Mouse (Mus musculus) hindbrain, embryonic 15.5 days (tissue): Measurements from ENCODE around the gene Adam11. TPM values are rescaled to one million over a fixed set of nuclear protein-coding genes. Genes with fewer than 3 reads are reported as not detected.

Experiments used
- ATAC-seq: fragments of 200-750 bp; cut with Nextera tagmentation; 2 replicates; pipeline ENCODE4 v1.8.0; 2017; ENCODE audit warnings: low read depth, moderate number of reproducible peaks, moderate TSS enrichment; ENCODE audit not compliant: low FRiP score
- H3K27ac ChIP-seq: fragments of 300-500 bp; sonication (generic); replicated peaks from 2 replicates; pipeline ENCODE4 v1.5.1; 2015; ENCODE audit warnings: mild to moderate bottlenecking, inconsistent platforms
- H3K27me3 ChIP-seq: fragments of 300-500 bp; sonication (generic); 2 replicates; pipeline ENCODE4 v1.6.1; 2015; ENCODE audit warnings: control low read depth, inconsistent platforms
- H3K36me3 ChIP-seq: fragments of 300-500 bp; sonication (generic); 2 replicates; pipeline ENCODE4 v1.6.1; 2015; ENCODE audit warnings: control low read depth, inconsistent platforms
- H3K4me1 ChIP-seq: fragments of 300-500 bp; sonication (generic); replicated peaks from 2 replicates; pipeline ENCODE4 v1.6.1; 2015; ENCODE audit warnings: control low read depth, inconsistent platforms
- H3K4me2 ChIP-seq: fragments of 300-500 bp; sonication (generic); 2 replicates; pipeline ENCODE4 v1.6.1; 2015; ENCODE audit warnings: moderate library complexity, mild to moderate bottlenecking, inconsistent platforms
- H3K4me3 ChIP-seq: fragments of 300-500 bp; sonication (generic); 2 replicates; pipeline ENCODE4 v1.5.1; 2015; ENCODE audit warnings: mild to moderate bottlenecking, inconsistent platforms
- H3K9ac ChIP-seq: fragments of 300-500 bp; sonication (generic); 2 replicates; pipeline ENCODE4 v1.6.1; 2015; ENCODE audit warnings: inconsistent platforms
- H3K9me3 ChIP-seq: fragments of 300-500 bp; sonication (generic); 2 replicates; pipeline ENCODE4 v1.6.1; 2016; ENCODE audit warnings: control low read depth, inconsistent platforms
- WGBS: fragments of 180-500 bp; shearing (Covaris S2); methylation state at CpG from one replicate; pipeline ENCODE4 v1.1.7; 2015; 5-methylcytosine and 5-hydroxymethylcytosine counted together
- polyA plus RNA-seq: library from polyadenylated mRNA; unstranded; fragments of >200 nt; fragmentation: Nextera tagmentation; extraction: Ambion mirVana; gene quantifications from 2 replicates; pipeline ENCODE4 v1.2.1, GENCODE M21; 2015

The Adam11 gene
- polyA plus RNA-seq, 1 experiment from 2014 or later, result 25.6 TPM

DNA sequence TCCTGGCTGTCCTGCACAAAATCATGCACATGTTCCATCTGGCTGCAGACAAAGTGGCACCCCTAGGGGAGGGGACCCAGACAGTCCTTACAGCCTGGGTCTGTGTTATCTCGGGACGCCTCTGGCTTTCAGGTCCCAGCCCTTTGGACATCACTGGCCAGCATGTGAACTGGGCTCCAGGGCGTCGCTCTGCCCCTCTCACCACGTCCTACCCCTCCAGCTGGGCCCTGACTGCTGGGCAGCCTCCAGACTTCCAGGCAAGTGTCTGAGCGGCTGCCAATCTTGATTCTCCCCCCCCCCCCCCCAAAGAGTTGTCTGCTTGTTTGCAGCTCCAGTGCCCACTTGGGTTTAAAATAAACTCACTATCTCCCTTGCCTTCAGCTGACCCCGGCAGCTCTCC lies 22.2 kb downstream of the Adam11 start:
- ATAC-seq, result no peak
- no peak overlapping the region for H3K27ac ChIP-seq

DNA sequence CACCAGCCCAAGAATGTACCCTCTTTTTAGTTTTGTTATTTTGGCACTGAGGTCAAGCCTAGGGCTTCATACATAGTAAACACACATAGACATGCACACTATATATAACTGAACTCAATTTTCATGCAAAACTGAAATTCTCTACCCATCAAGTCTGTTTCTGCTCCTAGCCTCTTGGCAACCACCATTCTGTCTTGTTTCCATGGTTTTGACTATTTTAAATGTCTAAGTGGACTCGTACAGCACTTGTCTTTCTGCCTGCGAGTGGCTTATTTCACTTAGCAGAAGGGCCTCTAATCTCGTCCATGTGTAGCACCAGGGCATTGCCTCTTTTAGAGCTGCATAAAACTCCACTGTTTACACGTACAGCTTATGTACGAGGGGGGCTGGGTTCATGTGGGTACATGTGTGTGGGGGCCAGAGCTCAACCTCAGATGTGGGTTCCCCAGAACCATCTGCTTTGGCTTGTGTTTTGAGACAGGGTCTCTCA lies 26.5 kb downstream of the Adam11 start:
- Histone ChIP-seq H3K4me3 (no peak overlapping the region), H3K9ac (no peak overlapping the region), H3K27me3 (no peaks in the 10 kb centered on the region), H3K9me3 (no peaks in the 10 kb centered on the region), H3K27ac (no peak overlapping the region), H3K4me2 (no peak overlapping the region), H3K4me1 (0 out of 2 replicates have a peak, but pooled peaks cover 6% of the 10 kb centered on the region), H3K36me3 (no peaks in the 10 kb centered on the region)
- no peak for ATAC-seq
- 85% methylated on average over 5 of the region's 5 CpGs for WGBS

More for the DNA sequence above, 22.2 kb downstream of the Adam11 start:
- Histone ChIP-seq H3K27me3 (no peaks in the 10 kb centered on the region), H3K4me1 (no peaks in the 10 kb centered on the region), H3K36me3 (no peaks in the 10 kb centered on the region), H3K9ac (no peak overlapping the region), H3K9me3 (no peaks in the 10 kb centered on the region), H3K4me3 (no peak overlapping the region), H3K4me2 (no peak overlapping the region)
- 70% methylated on average over 7 of the region's 7 CpGs for WGBS

DNA sequence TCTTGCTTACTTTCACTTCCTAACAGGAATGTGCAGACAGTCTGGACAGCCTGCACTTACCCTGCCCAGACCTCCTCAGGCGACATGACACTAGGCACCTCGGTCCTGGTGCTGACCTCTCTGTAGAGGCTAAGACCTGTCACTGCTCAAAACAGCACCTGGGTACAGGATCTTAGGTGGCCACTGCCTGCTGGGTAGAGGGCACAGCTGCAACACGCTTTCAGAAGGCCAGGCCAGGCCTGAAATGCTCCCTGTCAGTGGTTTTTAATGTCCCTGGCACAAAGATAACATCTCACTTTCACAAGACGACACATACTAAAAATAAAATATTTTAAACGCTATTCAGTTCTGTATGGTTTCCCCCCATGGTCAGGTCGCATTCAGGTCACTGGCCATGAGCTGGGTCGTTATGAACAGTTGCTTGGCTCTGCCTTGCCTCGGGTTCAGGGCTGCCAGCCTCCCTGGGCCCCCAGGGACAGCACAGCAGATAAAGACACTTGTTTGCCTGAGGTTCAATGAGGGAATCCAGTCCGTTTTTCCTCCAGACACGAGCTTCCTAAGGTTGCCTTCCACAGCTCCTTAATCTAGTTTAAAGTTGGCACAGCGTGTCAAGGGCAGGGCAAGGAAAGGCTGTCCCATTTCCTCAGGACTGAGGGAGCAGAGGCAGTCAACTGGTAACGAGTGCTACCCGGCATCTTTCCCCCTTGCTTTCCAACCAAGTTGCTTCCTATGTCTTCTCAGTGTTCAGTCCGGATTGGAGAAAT lies 30.6 kb downstream of the Adam11 start:
- no peaks in the 10 kb centered on the region for H3K36me3 ChIP-seq
- 59% methylated on average over 14 of the region's 14 CpGs for WGBS

DNA sequence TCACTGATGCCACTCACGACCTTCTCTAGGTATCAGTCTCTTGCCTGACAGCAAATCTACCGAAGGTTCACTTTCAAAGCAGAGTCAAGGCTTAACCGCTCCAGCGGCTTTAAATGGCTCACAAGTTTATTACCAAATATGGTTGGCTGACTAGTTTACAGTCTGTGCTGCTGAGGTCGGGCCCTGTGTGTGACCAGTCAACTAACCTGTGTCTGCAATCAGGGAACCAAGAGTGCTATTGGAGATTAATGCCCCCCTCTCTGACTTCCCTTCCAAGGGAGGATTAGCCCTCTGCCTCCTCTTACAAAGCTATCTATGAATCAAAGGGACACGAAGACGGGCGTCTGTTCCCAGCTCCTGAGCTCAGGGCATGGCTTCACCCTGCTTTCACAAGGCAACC lies 32.9 kb downstream of the Adam11 start:
- no peaks in the 10 kb centered on the region for H3K9me3 ChIP-seq
- H3K4me2 ChIP-seq, result no peak overlapping the region
- 0 out of 2 replicates have a peak, but pooled peaks cover 1% of the 10 kb centered on the region for H3K36me3 ChIP-seq
- H3K4me1 ChIP-seq, result 0 out of 2 replicates have a peak, but pooled peaks cover 6% of the 10 kb centered on the region
- WGBS, result 67% methylated on average over 8 of the region's 8 CpGs
- H3K4me3 ChIP-seq, result no peak overlapping the region
- no peaks in the 10 kb centered on the region for H3K27me3 ChIP-seq
- no peak overlapping the region for H3K9ac ChIP-seq
- ATAC-seq, result no peak
- no peak overlapping the region for H3K27ac ChIP-seq

More for the DNA sequence above, 30.6 kb downstream of the Adam11 start:
- no peak overlapping the region for H3K27ac ChIP-seq
- H3K4me3 ChIP-seq, result no peak overlapping the region
- H3K4me2 ChIP-seq, result no peak overlapping the region
- H3K9me3 ChIP-seq, result no peaks in the 10 kb centered on the region
- H3K4me1 ChIP-seq, result 0 out of 2 replicates have a peak, but pooled peaks cover 6% of the 10 kb centered on the region
- ATAC-seq, result no peak
- no peaks in the 10 kb centered on the region for H3K27me3 ChIP-seq
- no peak overlapping the region for H3K9ac ChIP-seq

DNA sequence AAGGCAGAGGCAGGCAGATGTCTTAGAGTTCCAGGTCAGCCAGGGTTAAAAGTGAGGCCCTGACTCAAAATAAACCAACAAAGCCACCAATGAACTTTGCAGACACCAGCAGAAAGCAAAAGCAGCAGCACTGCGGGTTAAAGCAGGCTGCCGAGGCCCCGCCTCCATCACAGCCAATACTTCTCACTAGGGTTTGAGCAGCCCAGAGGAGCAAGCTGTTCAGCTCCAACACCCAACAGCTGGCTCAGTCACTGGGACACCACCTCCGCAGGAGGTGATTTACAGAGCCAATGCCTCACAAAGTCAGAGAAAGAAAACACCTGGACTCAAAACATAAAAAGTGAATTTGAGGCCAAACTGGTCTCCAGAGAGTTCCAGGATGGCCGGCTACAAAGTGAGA lies 42.2 kb downstream of the Adam11 start:
- Histone ChIP-seq H3K4me1 (no peaks in the 10 kb centered on the region), H3K9ac (no peak overlapping the region), H3K36me3 (peaks cover 23% of the 10 kb centered on the region), H3K27ac (no peak overlapping the region), H3K4me3 (no peak overlapping the region), H3K4me2 (no peak overlapping the region), H3K9me3 (no peaks in the 10 kb centered on the region), H3K27me3 (no peaks in the 10 kb centered on the region)
- WGBS, result 83% methylated on average over 5 of the region's 5 CpGs
- ATAC-seq, result no peak

DNA sequence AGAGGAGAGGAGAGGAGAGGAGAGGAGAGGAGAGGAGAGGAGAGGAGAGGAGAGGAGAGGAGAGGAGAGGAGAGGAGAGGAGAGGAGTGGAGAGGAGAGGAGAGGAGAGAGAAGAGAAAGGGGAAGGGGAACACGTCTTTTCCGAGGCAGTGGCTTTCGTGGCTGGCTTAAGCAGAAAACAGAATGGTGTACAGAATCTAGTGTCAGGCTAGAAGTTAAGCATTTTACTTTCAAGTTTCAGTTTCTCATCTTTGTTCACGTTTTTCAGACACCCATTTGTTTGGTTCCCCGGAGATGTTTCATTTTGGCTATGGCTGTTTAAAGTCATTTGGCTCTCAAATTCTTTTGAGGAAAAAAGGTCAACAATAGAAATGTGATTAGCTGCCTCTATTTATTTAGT lies 47.0 kb downstream of the Adam11 start:
- no peak for ATAC-seq
- H3K27ac ChIP-seq, result no peak overlapping the region
- H3K9ac ChIP-seq, result no peak overlapping the region
- H3K4me1 ChIP-seq, result no peaks in the 10 kb centered on the region
- no peak overlapping the region for H3K4me2 ChIP-seq
- no peaks in the 10 kb centered on the region for H3K27me3 ChIP-seq
- H3K9me3 ChIP-seq, result no peaks in the 10 kb centered on the region
- WGBS, result 75% methylated on average over 5 of the region's 5 CpGs
- 0 out of 2 replicates have a peak, but pooled peaks cover 4% of the 10 kb centered on the region for H3K36me3 ChIP-seq
- no peak overlapping the region for H3K4me3 ChIP-seq

DNA sequence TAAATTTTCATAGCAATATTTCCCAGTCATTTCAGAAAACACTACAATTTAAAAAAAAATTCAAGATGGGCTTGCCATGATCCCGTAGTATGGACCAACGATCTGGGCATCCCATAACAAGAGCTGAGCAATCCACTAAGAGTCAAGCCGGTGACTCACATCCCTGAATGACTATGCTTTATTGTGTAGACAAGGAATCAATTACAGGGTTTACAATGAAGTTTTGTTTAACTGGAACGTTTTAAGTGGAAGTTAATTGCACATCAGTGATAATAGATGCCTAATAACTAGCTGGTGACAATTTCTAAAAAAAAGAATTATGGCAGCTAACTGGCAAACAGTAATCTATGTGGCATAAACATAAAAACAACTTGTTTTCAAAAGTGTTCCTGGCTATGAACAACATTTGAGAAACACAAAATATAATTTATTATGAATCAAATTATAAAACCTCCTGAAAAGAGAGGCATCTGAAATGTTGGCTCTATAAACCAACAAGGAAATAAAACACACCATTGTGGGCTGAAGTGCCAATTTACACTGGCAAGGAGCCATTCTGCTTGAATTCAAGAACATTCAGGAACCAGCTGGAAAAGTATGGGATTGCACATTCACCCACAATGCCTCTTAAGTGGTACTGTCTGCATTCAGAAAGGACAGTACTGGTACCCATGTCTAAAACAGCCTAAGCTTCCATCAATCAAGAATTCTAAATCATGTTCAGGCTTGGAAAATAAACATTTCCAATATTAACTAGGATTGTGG lies 49.7 kb downstream of the Adam11 start:
- H3K9me3 ChIP-seq, result no peaks in the 10 kb centered on the region
- H3K4me2 ChIP-seq, result no peak overlapping the region
- ATAC-seq, result no peak
- H3K27me3 ChIP-seq, result no peaks in the 10 kb centered on the region
- H3K4me3 ChIP-seq, result no peak overlapping the region
- no peaks in the 10 kb centered on the region for H3K4me1 ChIP-seq
- WGBS, result 44% methylated on average over 4 of the region's 4 CpGs
- no peak overlapping the region for H3K27ac ChIP-seq
- H3K36me3 ChIP-seq, result no peaks in the 10 kb centered on the region
- H3K9ac ChIP-seq, result no peak overlapping the region

DNA sequence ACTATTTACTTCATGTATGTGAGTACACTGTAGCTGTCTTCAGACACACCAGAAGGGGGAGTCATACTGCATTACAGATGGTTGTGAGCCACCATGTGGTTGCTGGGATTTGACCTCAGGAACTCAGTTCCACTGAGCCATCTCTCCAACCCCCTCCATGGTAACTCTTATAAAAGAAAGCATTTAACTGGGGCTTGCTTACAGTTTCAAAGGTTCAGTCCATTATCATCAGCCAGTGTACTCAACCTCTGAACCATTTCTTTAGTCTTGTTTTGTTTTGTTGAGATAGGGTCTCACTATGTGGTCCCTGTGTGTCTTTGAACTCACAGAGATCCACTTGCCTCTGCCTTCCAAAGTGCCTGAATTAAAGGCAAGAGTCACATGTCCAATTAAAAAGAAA lies 53.6 kb downstream of the Adam11 start:
- Histone ChIP-seq H3K9me3 (no peaks in the 10 kb centered on the region), H3K4me3 (no peak overlapping the region)

DNA sequence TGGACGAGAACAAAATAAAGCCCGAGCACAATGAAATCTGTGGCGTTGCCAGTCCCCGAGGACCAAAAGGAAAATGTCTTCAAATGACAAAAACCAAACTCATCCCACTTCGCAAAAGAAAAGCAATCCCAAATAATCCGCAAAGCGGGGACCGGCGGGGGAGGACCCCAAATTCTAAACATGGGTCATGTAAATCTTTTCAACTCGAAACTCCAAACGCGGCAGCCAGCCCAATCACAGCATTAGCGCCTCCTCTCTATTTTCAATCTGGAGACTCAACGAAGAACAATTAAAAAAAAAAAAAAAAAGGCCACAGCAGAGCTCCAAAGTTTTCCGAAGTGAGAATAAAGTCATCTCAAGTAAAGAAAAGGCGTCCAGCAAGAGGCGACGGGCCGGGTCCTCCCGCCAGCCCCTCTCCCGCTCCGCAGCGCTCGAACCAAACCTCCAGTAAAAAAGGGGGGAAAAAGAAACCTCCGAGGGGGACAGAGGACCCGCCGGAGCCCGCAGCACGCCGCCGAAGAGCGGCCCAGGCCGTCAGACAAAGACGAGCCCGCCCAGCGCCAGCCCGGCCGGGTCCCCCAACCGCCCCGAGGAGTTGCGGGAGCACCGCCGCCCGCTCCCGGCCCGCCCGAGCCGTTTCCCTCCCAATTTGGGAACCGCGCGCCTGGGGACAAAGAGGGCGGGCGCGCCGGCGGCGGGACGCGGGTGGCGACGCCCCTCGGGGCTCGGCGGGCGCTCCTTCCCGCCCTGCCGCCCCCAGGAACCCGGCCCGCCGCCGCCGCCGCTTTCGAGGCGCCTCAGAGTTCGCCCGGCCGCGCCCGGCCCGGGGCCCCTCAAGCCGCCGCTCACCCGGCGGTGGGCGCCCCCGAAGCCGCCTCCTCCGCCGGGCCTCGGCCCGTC lies 57.1 kb downstream of the Adam11 start:
- H3K9me3 ChIP-seq, result no peaks in the 10 kb centered on the region
- ATAC-seq, result peak; percentile 61
- H3K4me3 ChIP-seq, result peak overlapping the region; percentile 69
- WGBS, result under 1% methylated on average over 87 of the region's 92 CpGs
- peak overlapping the region; percentile 81 for H3K9ac ChIP-seq
- H3K4me2 ChIP-seq, result peak overlapping the region; percentile 73
- H3K27me3 ChIP-seq, result no peaks in the 10 kb centered on the region; the same call in 1 of the 2 replicates
- H3K27ac ChIP-seq, result peak overlapping the region; percentile 92
- H3K4me1 ChIP-seq, result peaks cover 28% of the 10 kb centered on the region
- no peaks in the 10 kb centered on the region for H3K36me3 ChIP-seq

More for the DNA sequence above, 53.6 kb downstream of the Adam11 start:
- no peaks in the 10 kb centered on the region for H3K27me3 ChIP-seq
- no peak overlapping the region for H3K9ac ChIP-seq
- no peaks in the 10 kb centered on the region for H3K36me3 ChIP-seq
- ATAC-seq, result no peak
- peaks cover 26% of the 10 kb centered on the region for H3K4me1 ChIP-seq
- H3K27ac ChIP-seq, result no peak overlapping the region
- H3K4me2 ChIP-seq, result no peak overlapping the region

DNA sequence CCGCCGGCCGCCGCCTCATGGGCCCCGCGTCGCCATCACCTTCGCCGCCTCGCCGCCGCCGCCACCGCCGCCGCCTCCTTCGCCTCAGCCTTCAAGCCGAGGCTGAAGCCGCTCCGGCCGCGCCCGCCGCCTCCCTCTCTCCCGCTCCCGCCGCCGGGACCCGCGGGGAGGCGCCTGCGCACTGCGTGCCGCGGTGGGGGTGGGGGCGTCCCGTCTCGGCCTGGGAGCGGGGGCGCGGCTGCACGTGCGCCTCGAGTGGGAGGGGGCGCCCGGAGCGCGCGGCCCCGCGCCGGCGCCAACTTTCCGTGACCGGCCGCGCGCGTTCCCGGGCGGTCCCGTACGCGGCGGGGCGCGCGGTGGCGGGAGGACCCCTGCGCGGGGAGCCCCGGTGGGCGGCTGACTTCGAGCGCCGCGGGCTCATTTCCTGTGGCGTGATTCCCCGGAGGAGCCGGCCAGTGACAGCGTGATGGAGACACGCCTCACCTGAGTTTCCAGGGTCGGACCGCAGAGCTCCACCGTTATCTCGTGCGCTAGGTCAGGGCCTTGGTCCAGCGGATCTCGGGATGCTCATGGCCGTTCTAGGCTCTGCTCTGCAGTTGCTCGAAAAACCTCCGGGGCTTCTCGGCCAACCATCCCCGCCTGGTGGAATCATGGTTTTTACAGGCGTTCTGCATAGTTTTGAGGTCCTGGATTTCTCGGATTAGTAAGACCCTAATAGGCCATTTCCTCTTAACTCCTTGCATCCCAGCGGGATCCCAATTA lies 58.0 kb downstream of the Adam11 start, which contains the start of gene Gjc1:
Gjc1 (minus strand) TSS at position 680 of the 762 bp plus-strand sequence.
- no peaks in the 10 kb centered on the region; the same call in 1 of the 2 replicates for H3K27me3 ChIP-seq
- H3K27ac ChIP-seq, result peak within 1 kb of the TSS; percentile 92
- H3K36me3 ChIP-seq, result no peaks in the 10 kb centered on the region
- H3K9me3 ChIP-seq, result no peaks in the 10 kb centered on the region
- peak; percentile 87 for ATAC-seq
- H3K4me2 ChIP-seq, result peak within 1 kb of the TSS; percentile 73
- H3K4me3 ChIP-seq, result peak within 1 kb of the TSS; percentile 69
- peak within 1 kb of the TSS; percentile 81 for H3K9ac ChIP-seq
- WGBS, result 0% methylated on average over 60 of the region's 97 CpGs
- peaks cover 28% of the 10 kb centered on the region for H3K4me1 ChIP-seq
